In the genomic region with DNA sequence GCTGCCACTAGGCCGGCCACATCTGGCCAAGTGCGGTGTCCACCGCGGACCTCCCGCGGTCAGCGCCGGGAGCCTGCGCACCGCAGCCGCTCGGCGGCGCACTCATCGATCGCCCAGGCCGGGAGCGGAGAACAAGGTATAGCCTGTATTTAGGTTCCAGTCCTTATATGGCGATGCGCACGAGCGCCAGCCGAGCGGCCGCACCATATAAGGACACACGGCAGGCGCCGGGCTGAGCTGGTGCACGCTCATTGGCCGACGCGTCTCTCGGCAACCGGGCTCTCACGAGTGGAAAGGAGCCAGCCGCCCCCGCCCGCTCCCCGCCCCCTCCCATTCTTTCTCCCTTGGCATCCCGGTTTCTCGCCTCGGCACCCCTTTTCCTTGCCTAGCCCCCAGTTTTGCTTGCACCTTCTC, we compare ENCODE assay signal across 9 mouse cellular contexts. TPM values are rescaled to one million over a fixed set of nuclear protein-coding genes. Genes with fewer than 3 reads are reported as not detected.
DNase-seq lines count a peak whose midpoint lies in the region; ATAC-seq and TF ChIP-seq lines count a peak whose summit lies in the region.
"Had no signal": no experiment of that assay in that cellular context is flagged by ENCODE, and none has a peak within 500 bp of the region (broad histone marks: within the 10 kb centered on the region; RNA-seq: fewer than 3 reads in every experiment).

No protein-coding gene starts in this region.

- H3K27me3 ChIP-seq in cerebellum, adult 2 months (ENCODE audit: control insufficient read depth, insufficient read depth, low read length) = peaks cover 3% of the 10 kb centered on the region; the same call in 1 of the 2 replicates
- peaks cover 88% of the 10 kb centered on the region for H3K27me3 ChIP-seq in intestine, embryonic 14.5 days (replicated peaks; ENCODE audit: control insufficient read depth, insufficient read depth, low read length)
- H3K27me3 ChIP-seq in limb, embryonic 12.5 days = peaks cover 82% of the 10 kb centered on the region
- peaks cover 74% of the 10 kb centered on the region for H3K27me3 ChIP-seq in midbrain, embryonic 13.5 days

- peak overlapping the region; percentile 60 for H3K4me3 ChIP-seq in cerebellum, adult 2 months (replicated peaks; ENCODE audit: insufficient read depth, low read depth, low read length)
- H3K4me3 ChIP-seq in intestine, embryonic 14.5 days (ENCODE audit: low read depth, low read length) = peak overlapping the region; percentile 28
- H3K4me3 ChIP-seq in limb, embryonic 12.5 days (replicated peaks) = peak overlapping the region; percentile 39
- H3K4me3 ChIP-seq in midbrain, embryonic 13.5 days (replicated peaks) = peak overlapping the region; percentile 37

- H3K4me2 ChIP-seq in intestine, embryonic 14.5 days (ENCODE audit: low read length) = peak overlapping the region; percentile 66
- H3K4me2 ChIP-seq in limb, embryonic 12.5 days = peak overlapping the region; percentile 91
- peak overlapping the region; percentile 92 for H3K4me2 ChIP-seq in midbrain, embryonic 13.5 days (replicated peaks)

- no peak overlapping the region for H3K27ac ChIP-seq in cerebellum, adult 2 months (ENCODE audit: insufficient read depth, low read length)
- peak overlapping the region; percentile 65 for H3K27ac ChIP-seq in intestine, embryonic 14.5 days (ENCODE audit: low read depth)
- peak overlapping the region; percentile 74 for H3K27ac ChIP-seq in limb, embryonic 12.5 days
- H3K27ac ChIP-seq in midbrain, embryonic 13.5 days = peak overlapping the region; percentile 94

- H3K36me3 ChIP-seq in intestine, embryonic 14.5 days (ENCODE audit: control insufficient read depth, insufficient read depth, low read length) = no peaks in the 10 kb centered on the region
- H3K36me3 ChIP-seq in limb, embryonic 12.5 days = no peaks in the 10 kb centered on the region
- no peaks in the 10 kb centered on the region for H3K36me3 ChIP-seq in midbrain, embryonic 13.5 days
- H3K36me3 ChIP-seq: G1E had no signal

- peak overlapping the region; percentile 39 for H3K9ac ChIP-seq in intestine, embryonic 14.5 days (ENCODE audit: low read length)
- peak overlapping the region; percentile 64 for H3K9ac ChIP-seq in limb, embryonic 12.5 days (replicated peaks)
- peak overlapping the region; percentile 67 for H3K9ac ChIP-seq in midbrain, embryonic 13.5 days (replicated peaks)

- under 1% methylated on average over 41 of the region's 42 CpGs for WGBS in cerebellum, adult 2 months
- WGBS in intestine, embryonic 14.5 days = under 1% methylated on average over 42 of the region's 42 CpGs
- WGBS in limb, embryonic 12.5 days = under 1% methylated on average over 41 of the region's 42 CpGs
- under 1% methylated on average over 39 of the region's 42 CpGs for WGBS in midbrain, embryonic 13.5 days

- peaks cover 16% of the 10 kb centered on the region; the same call in 1 of the 2 replicates for H3K4me1 ChIP-seq in cerebellum, adult 2 months (ENCODE audit: control insufficient read depth, insufficient read depth, low read length)
- H3K4me1 ChIP-seq in intestine, embryonic 14.5 days (replicated peaks; ENCODE audit: control insufficient read depth, insufficient read depth, low read length) = peaks cover 30% of the 10 kb centered on the region
- peaks cover 53% of the 10 kb centered on the region for H3K4me1 ChIP-seq in limb, embryonic 12.5 days (replicated peaks)
- peaks cover 61% of the 10 kb centered on the region for H3K4me1 ChIP-seq in midbrain, embryonic 13.5 days (replicated peaks)

- TF ChIP-seq POLR2A in cerebellum, adult 2 months (IDR thresholded peaks at IDR 0.05; ENCODE audit: borderline replicate concordance, insufficient read depth, low read length) = no peak

- H3K9me3 ChIP-seq in intestine, embryonic 14.5 days (ENCODE audit: control insufficient read depth, low read length) = no peaks in the 10 kb centered on the region
- no peaks in the 10 kb centered on the region for H3K9me3 ChIP-seq in limb, embryonic 12.5 days
- no peaks in the 10 kb centered on the region for H3K9me3 ChIP-seq in midbrain, embryonic 13.5 days

- no peak for TF ChIP-seq CTCF in cerebellum, adult 2 months (IDR thresholded peaks at IDR 0.05; ENCODE audit: borderline replicate concordance, insufficient read depth, low read depth, low read length)

- peak; percentile 80 to 90 for DNase-seq in cerebellum, adult 2 months
- DNase-seq in cerebellum, adult 9-10 months = no peak
- DNase-seq in c-Kit-positive CD71-positive TER-119-positive erythroid progenitor cells, embryonic 14.5 days (ENCODE audit: low spot score) = peak; percentile 44
- peak; percentile 66 to 73 for DNase-seq in frontal cortex, postnatal 25 days (ENCODE audit: low spot score in 2 of 2)
- no peak for DNase-seq in intestine, embryonic 14.5 days (ENCODE audit: low spot score)
- DNase-seq in spleen, postnatal 10 days (ENCODE audit: low spot score in 2 of 2) = peak; percentile 38 to 76

- ATAC-seq in intestine, embryonic 14.5 days (replicated peaks; ENCODE audit: low FRiP score, low TSS enrichment, low read depth) = peak; percentile 91
- peak; percentile 90 for ATAC-seq in limb, embryonic 12.5 days (ENCODE audit: insufficient number of reproducible peaks, insufficient read depth, low FRiP score, low TSS enrichment, low read depth)
- peak; percentile 92 for ATAC-seq in midbrain, embryonic 13.5 days

RNA-seq across cellular contexts. Expression of a gene that starts 12.5 kb away (rescaled TPM):
- polyA plus RNA-seq in cerebellum, adult 2 months (2012; rRNA removed) = 8.7 and 10.5 TPM in 2 replicates
- polyA plus RNA-seq in intestine, embryonic 14.5 days (2014; fragmentation: Nextera tagmentation; extraction: Ambion mirVana) = 7.7 and 11.4 TPM in 2 replicates
- 11.8 and 13.0 TPM in 2 replicates for polyA plus RNA-seq in limb, embryonic 12.5 days (2016; fragmentation: Nextera tagmentation; extraction: Ambion mirVana)
- 9.8 and 15.2 TPM in 2 replicates for polyA plus RNA-seq in midbrain, embryonic 13.5 days (2015; fragmentation: Nextera tagmentation; extraction: Ambion mirVana)
- polyA plus RNA-seq: G1E had no signal

RNA-seq across cellular contexts. Expression of a gene that starts 30.5 kb away (rescaled TPM):
- 4.1 and 4.6 TPM in 2 replicates for polyA plus RNA-seq in cerebellum, adult 2 months (2012; rRNA removed)
- 31.5 and 32.0 TPM in 2 replicates for polyA plus RNA-seq in intestine, embryonic 14.5 days (2014; fragmentation: Nextera tagmentation; extraction: Ambion mirVana)
- 121 and 122 TPM in 2 replicates for polyA plus RNA-seq in limb, embryonic 12.5 days (2016; fragmentation: Nextera tagmentation; extraction: Ambion mirVana)
- 34.7 and 35.5 TPM in 2 replicates for polyA plus RNA-seq in midbrain, embryonic 13.5 days (2015; fragmentation: Nextera tagmentation; extraction: Ambion mirVana)
- polyA plus RNA-seq: G1E had no signal

RNA-seq across cellular contexts. Expression of a gene that starts 32.8 kb away (rescaled TPM):
- polyA plus RNA-seq in cerebellum, adult 2 months (2012; rRNA removed) = 50.1 and 57.6 TPM in 2 replicates
- 9.9 and 10.5 TPM in 2 replicates for polyA plus RNA-seq in intestine, embryonic 14.5 days (2014; fragmentation: Nextera tagmentation; extraction: Ambion mirVana)
- polyA plus RNA-seq in limb, embryonic 12.5 days (2016; fragmentation: Nextera tagmentation; extraction: Ambion mirVana) = 9.8 and 12.5 TPM in 2 replicates
- 14.1 and 16.3 TPM in 2 replicates for polyA plus RNA-seq in midbrain, embryonic 13.5 days (2015; fragmentation: Nextera tagmentation; extraction: Ambion mirVana)

Comparison
In these comparisons a context has a peak if more than half of its experiments do, and no peak if none do; other contexts are left out.
1. DNase-seq: peak in cerebellum, adult 2 months (2 of 2), c-Kit-positive CD71-positive TER-119-positive erythroid progenitor cells, embryonic 14.5 days (single experiment), frontal cortex, postnatal 25 days (2 of 2) and spleen, postnatal 10 days (2 of 2); none in cerebellum, adult 9-10 months (single experiment) and intestine, embryonic 14.5 days (single experiment).
2. Peak in every context shown above with its lines, with median percentiles within 50 percentile points of each other: H3K4me3 ChIP-seq, ATAC-seq, H3K4me2 ChIP-seq and H3K9ac ChIP-seq.